Mouse (Mus musculus): Measurements from ENCODE around the gene Dus1l. TPM values are rescaled to one million over a fixed set of nuclear protein-coding genes. Genes with fewer than 3 reads are reported as not detected.
"Not testable (repeated sequence)": the region's sequence is repeated elsewhere in the genome, so short reads cannot be mapped to it uniquely, and the experiment has no call there.

The Dus1l gene
- polyA plus RNA-seq, 1 experiment from 2014 or later = 49.0 TPM

- peak overlapping the region; percentile 95 for H3K9ac ChIP-seq
- H3K4me3 ChIP-seq = peak overlapping the region; percentile 89
- H3K4me2 ChIP-seq = peak overlapping the region; percentile 99
- no peaks in the 10 kb centered on the region for H3K9me3 ChIP-seq
- no peaks in the 10 kb centered on the region for H3K27me3 ChIP-seq
- 44% methylated on average over 9 of the region's 9 CpGs for WGBS
- H3K4me1 ChIP-seq (replicated peaks) = peaks cover 28% of the 10 kb centered on the region
- H3K36me3 ChIP-seq = peaks cover 66% of the 10 kb centered on the region
- ATAC-seq (ENCODE audit: low read depth) = no peak
- H3K27ac ChIP-seq (replicated peaks) = no peak overlapping the region
Measured at GRCm38 (mm10) chr11:120785145-120785544, 11.1 kb downstream of the Dus1l start.

DNA sequence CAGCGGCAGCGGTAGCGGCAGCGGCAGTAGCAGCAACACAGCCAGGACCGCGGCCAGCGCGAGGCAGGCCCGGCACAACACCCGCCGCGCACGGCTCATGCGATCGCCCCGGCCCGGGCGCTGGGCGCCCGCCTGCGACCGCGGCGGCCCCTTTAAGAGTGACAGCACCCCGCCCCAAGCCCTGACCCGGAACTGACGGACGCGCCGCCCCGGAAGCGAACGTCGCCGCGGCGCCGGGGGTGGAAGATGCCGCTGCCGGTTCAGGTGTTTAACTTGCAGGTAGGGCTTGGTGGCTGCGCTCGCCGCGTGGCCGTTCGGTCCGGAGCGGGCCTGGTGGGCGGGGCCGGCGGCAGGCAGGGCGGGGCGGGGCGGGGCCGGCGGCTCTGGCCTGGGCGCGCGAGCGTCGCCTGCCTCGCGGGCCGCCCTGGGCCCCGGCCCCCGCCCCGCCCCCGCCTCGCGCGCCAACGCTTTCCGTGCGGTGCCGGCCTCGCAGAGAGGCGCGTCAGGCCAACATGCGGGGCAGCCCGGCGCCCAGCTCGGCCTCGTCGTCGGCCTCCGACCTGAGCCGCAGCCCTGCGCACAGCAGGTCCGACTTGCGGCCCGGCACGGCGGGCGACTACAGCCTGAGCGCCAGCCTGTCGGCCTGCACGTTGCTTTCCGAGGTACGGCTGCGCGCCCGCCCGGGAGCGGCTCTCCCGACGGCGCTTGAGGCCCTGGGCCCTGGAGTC, 12.0 kb downstream of the Dus1l start, which contains the start of the genes Rfng and Gps1:
TSS of gene Rfng (minus strand) at position 144 of the 728 bp plus-strand sequence.
TSS of gene Gps1 (plus strand) at position 209 of the 728 bp plus-strand sequence.
- peak within 1 kb of the TSS; percentile 95 for H3K9ac ChIP-seq
- peak within 1 kb of the TSS; percentile 89 for H3K27ac ChIP-seq (replicated peaks)
- H3K4me3 ChIP-seq = peak within 1 kb of the TSS; percentile 89
- peaks cover 66% of the 10 kb centered on the region for H3K36me3 ChIP-seq
- H3K9me3 ChIP-seq = no peaks in the 10 kb centered on the region
- peaks cover 28% of the 10 kb centered on the region for H3K4me1 ChIP-seq (replicated peaks)
- peak within 1 kb of the TSS; percentile 99 for H3K4me2 ChIP-seq
- under 1% methylated on average over 73 of the region's 107 CpGs for WGBS
- ATAC-seq (ENCODE audit: low read depth) = peak; percentile 78
- no peaks in the 10 kb centered on the region for H3K27me3 ChIP-seq

GRCm38 (mm10) chr11:120783426-120784063, 12.7 kb downstream of the Dus1l start:
- H3K4me3 ChIP-seq = peak overlapping the region; percentile 89
- peak overlapping the region; percentile 89 for H3K27ac ChIP-seq (replicated peaks)
- WGBS = 3% methylated on average over 42 of the region's 42 CpGs
- H3K4me1 ChIP-seq (replicated peaks) = peaks cover 28% of the 10 kb centered on the region
- H3K9me3 ChIP-seq = no peaks in the 10 kb centered on the region
- peak overlapping the region; percentile 99 for H3K4me2 ChIP-seq
- no peaks in the 10 kb centered on the region for H3K27me3 ChIP-seq
- peaks cover 66% of the 10 kb centered on the region for H3K36me3 ChIP-seq
- peak; percentile 23 for ATAC-seq (ENCODE audit: low read depth)
- peak overlapping the region; percentile 95 for H3K9ac ChIP-seq

- 95% methylated on average over 6 of the region's 6 CpGs for WGBS
- H3K27ac ChIP-seq (replicated peaks); H3K4me2 ChIP-seq; H3K27me3 ChIP-seq; H3K9me3 ChIP-seq; H3K4me3 ChIP-seq; H3K9ac ChIP-seq; ATAC-seq (ENCODE audit: low read depth): not testable (repeated sequence)
- Histone ChIP-seq H3K36me3 (peaks cover 44% of the 10 kb centered on the region), H3K4me1 (replicated peaks) (peaks cover 38% of the 10 kb centered on the region)
Measured at GRCm38 (mm10) chr11:120781361-120781760, 14.8 kb downstream of the Dus1l start.

DNA sequence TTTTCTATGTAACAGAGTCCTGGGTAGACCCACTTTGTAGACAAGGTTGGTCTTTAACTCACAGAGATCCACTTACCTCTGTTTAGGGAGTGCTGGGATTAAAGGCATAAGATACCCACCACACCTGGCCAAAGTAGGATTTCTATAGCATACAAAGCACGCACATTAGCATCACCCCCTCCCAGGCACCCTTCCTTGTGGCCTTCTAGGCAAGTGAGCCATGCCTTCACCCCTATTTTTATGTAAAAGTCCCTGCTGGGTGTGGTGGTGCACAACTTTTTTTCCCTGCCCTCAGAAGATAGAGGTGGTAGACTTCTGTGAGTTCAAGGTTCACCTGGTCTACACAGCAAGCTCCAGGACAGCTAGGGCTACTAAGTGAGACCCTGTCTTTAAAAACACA, 16.3 kb downstream of the Dus1l start:
- Histone ChIP-seq H3K27me3 (no peaks in the 10 kb centered on the region), H3K9ac (no peak overlapping the region), H3K4me2 (no peak overlapping the region), H3K4me1 (replicated peaks) (peaks cover 32% of the 10 kb centered on the region), H3K4me3 (no peak overlapping the region), H3K27ac (replicated peaks) (no peak overlapping the region), H3K36me3 (peaks cover 36% of the 10 kb centered on the region), H3K9me3 (no peaks in the 10 kb centered on the region)
- ATAC-seq (ENCODE audit: low read depth) = no peak
- WGBS = 83% methylated on average over 1 of the region's 1 CpGs

- no peaks in the 10 kb centered on the region for H3K9me3 ChIP-seq
- no peaks in the 10 kb centered on the region for H3K27me3 ChIP-seq
- H3K4me2 ChIP-seq = no peak overlapping the region
- H3K36me3 ChIP-seq = peaks cover 29% of the 10 kb centered on the region
- H3K27ac ChIP-seq (replicated peaks) = no peak overlapping the region
- H3K4me3 ChIP-seq = no peak overlapping the region
- 27% methylated on average over 6 of the region's 6 CpGs for WGBS
- H3K9ac ChIP-seq = peak overlapping the region; percentile 12; the same call in 1 of the 2 replicates
- ATAC-seq (ENCODE audit: low read depth) = no peak
- peaks cover 16% of the 10 kb centered on the region; the same call in 1 of the 2 replicates for H3K4me1 ChIP-seq (replicated peaks)
Measured at GRCm38 (mm10) chr11:120777123-120777522, 19.1 kb downstream of the Dus1l start.

GRCm38 (mm10) chr11:120775774-120776469, 20.3 kb downstream of the Dus1l start:
- whole genome bisulfite sequencing = 23% methylated on average over 15 of the region's 15 CpGs
- peak; percentile 93 for ATAC-seq (ENCODE audit: low read depth)
- H3K4me2 ChIP-seq = no peak overlapping the region
- peaks cover 21% of the 10 kb centered on the region for H3K36me3 ChIP-seq
- no peak overlapping the region for H3K4me3 ChIP-seq
- no peaks in the 10 kb centered on the region for H3K27me3 ChIP-seq
- H3K9me3 ChIP-seq = no peaks in the 10 kb centered on the region
- no peak overlapping the region for H3K27ac ChIP-seq (replicated peaks)
- no peak overlapping the region for H3K9ac ChIP-seq
- H3K4me1 ChIP-seq (replicated peaks) = peaks cover 16% of the 10 kb centered on the region; the same call in 1 of the 2 replicates

GRCm38 (mm10) chr11:120773463-120774190, 22.6 kb downstream of the Dus1l start:
- Histone ChIP-seq H3K9ac (no peak overlapping the region), H3K27me3 (no peaks in the 10 kb centered on the region), H3K27ac (replicated peaks) (no peak overlapping the region)

GRCm38 (mm10) chr11:120772749-120773148, 23.5 kb downstream of the Dus1l start:
- no peak overlapping the region for H3K27ac ChIP-seq (replicated peaks)
- H3K9ac ChIP-seq = no peak overlapping the region
- no peak overlapping the region for H3K4me3 ChIP-seq
- no peaks in the 10 kb centered on the region for H3K9me3 ChIP-seq
- no peak overlapping the region for H3K4me2 ChIP-seq
- no peaks in the 10 kb centered on the region for H3K27me3 ChIP-seq
- no peaks in the 10 kb centered on the region for H3K36me3 ChIP-seq
- H3K4me1 ChIP-seq (replicated peaks) = peaks cover 16% of the 10 kb centered on the region; the same call in 1 of the 2 replicates
- no peak for ATAC-seq (ENCODE audit: low read depth)
- 92% methylated on average over 3 of the region's 3 CpGs for WGBS

More at GRCm38 (mm10) chr11:120773463-120774190, 22.6 kb downstream of the Dus1l start:
- Histone ChIP-seq H3K9me3 (no peaks in the 10 kb centered on the region), H3K36me3 (no peaks in the 10 kb centered on the region), H3K4me3 (no peak overlapping the region), H3K4me2 (no peak overlapping the region), H3K4me1 (replicated peaks) (peaks cover 16% of the 10 kb centered on the region; the same call in 1 of the 2 replicates)
- no peak for ATAC-seq (ENCODE audit: low read depth)
- 85% methylated on average over 7 of the region's 7 CpGs for WGBS

DNA sequence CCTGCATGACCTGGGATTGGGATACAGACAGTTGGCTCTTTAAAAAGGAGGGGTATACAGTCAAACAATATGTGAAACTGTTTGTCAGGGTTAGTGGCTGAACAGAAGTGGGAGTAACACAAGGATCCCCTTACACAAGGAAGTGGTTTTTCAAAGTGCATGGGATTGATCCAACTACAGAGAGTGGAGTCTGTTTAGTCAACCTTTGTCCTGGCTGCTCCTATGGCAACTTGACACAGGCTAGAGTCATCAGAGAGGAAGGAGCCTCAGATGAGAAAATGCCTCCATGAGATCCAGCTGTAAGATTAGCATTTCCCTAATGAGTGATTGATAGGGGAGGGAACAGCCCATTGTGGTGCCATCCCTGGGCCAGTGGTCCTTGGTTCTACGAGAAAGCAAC, 28.0 kb downstream of the Dus1l start:
- WGBS = 57% methylated on average over 1 of the region's 1 CpGs

DNA sequence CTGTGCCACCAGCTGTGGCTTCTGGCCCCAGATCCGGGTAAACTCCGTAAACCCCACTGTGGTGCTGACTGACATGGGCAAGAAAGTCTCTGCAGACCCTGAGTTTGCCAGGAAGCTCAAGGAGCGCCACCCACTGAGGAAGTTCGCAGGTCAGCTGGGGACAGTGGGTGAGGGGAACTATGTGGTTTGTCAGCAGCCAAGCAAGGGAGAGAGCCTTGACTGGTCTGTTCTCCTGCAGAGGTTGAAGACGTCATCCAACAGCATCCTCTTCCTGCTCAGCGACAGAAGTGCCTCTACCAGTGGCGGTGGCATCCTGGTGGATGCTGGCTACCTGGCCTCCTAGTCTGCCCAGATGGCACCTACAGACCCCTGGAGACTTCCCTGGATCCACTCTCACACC, 29.2 kb downstream of the Dus1l start:
- H3K4me2 ChIP-seq; H3K9ac ChIP-seq; H3K4me3 ChIP-seq; H3K9me3 ChIP-seq; H3K36me3 ChIP-seq; ATAC-seq (ENCODE audit: low read depth); H3K4me1 ChIP-seq (replicated peaks); H3K27me3 ChIP-seq; H3K27ac ChIP-seq (replicated peaks): not testable (repeated sequence)
- 75% methylated on average over 4 of the region's 7 CpGs for WGBS

More for the DNA sequence above, 28.0 kb downstream of the Dus1l start:
- Histone ChIP-seq H3K27me3 (no peaks in the 10 kb centered on the region), H3K4me1 (replicated peaks) (no peaks in the 10 kb centered on the region), H3K9ac (no peak overlapping the region), H3K27ac (replicated peaks) (no peak overlapping the region), H3K4me2 (no peak overlapping the region), H3K36me3 (no peaks in the 10 kb centered on the region), H3K4me3 (no peak overlapping the region), H3K9me3 (no peaks in the 10 kb centered on the region)
- no peak for ATAC-seq (ENCODE audit: low read depth)

Data from neural tube, embryonic 13.5 days (tissue).